Mouse (Mus musculus) lung, postnatal 0 days (tissue): ENCODE measurements around the gene Tppp3.

ENCODE experiments used
- CTCF ChIP-seq: IDR thresholded peaks from 2 replicates; pipeline ENCODE4 v1.5.1; 2016; ENCODE audit warnings: antibody characterized with exemption, mild to moderate bottlenecking
- EP300 ChIP-seq: IDR thresholded peaks from 2 replicates; pipeline ENCODE4 v1.6.1; 2016; ENCODE audit warnings: antibody characterized with exemption, mild to moderate bottlenecking, control low read depth

- TF ChIP-seq CTCF, result no peak
- TF ChIP-seq EP300, result no peak
Measured at GRCm38 (mm10) chr8:105467396-105467985, 3.8 kb downstream of the Tppp3 start.
